Mouse (Mus musculus) neural tube, embryonic 15.5 days (tissue): ENCODE results near the gene Foxp1. TPM values are rescaled to one million over a fixed set of nuclear protein-coding genes. Genes with fewer than 3 reads are reported as not detected.

ENCODE experiments used
- ATAC-seq: fragments of 200-750 bp; cut with Nextera tagmentation; 2 replicates; pipeline ENCODE4 v1.8.0; 2017; ENCODE audit warnings: mild to moderate bottlenecking, moderate TSS enrichment, moderate library complexity; ENCODE audit not compliant: low FRiP score
- H3K27ac ChIP-seq: fragments of 300-500 bp; sonication (generic); replicated peaks from 2 replicates; pipeline ENCODE4 v1.5.1; 2015; ENCODE audit warnings: mild to moderate bottlenecking, inconsistent platforms
- H3K27me3 ChIP-seq: fragments of 300-500 bp; sonication (generic); replicated peaks from 2 replicates; pipeline ENCODE4 v1.6.1; 2015; ENCODE audit warnings: inconsistent platforms
- H3K36me3 ChIP-seq: fragments of 300-500 bp; sonication (generic); 2 replicates; pipeline ENCODE4 v1.6.1; 2015; ENCODE audit warnings: inconsistent platforms
- H3K4me1 ChIP-seq: fragments of 300-500 bp; sonication (generic); 2 replicates; pipeline ENCODE4 v1.6.1; 2015; ENCODE audit warnings: inconsistent platforms
- H3K4me2 ChIP-seq: fragments of 300-500 bp; sonication (generic); 2 replicates; pipeline ENCODE4 v1.6.1; 2015; ENCODE audit warnings: inconsistent platforms, mild to moderate bottlenecking, moderate library complexity
- H3K4me3 ChIP-seq: fragments of 300-500 bp; sonication (generic); replicated peaks from 2 replicates; pipeline ENCODE4 v1.5.1; 2015; ENCODE audit warnings: mild to moderate bottlenecking, inconsistent platforms
- H3K9ac ChIP-seq: fragments of 300-500 bp; sonication (generic); replicated peaks from 2 replicates; pipeline ENCODE4 v1.6.1; 2015; ENCODE audit warnings: mild to moderate bottlenecking, inconsistent platforms
- H3K9me3 ChIP-seq: fragments of 300-500 bp; sonication (generic); replicated peaks from 2 replicates; pipeline ENCODE4 v1.6.1; 2016; ENCODE audit warnings: inconsistent platforms
- WGBS: fragments of 180-500 bp; shearing (Covaris S2); methylation state at CpG from one replicate; pipeline ENCODE4 v1.1.7; 2015; ENCODE audit warnings: mixed read lengths; 5-methylcytosine and 5-hydroxymethylcytosine counted together
- polyA plus RNA-seq: library from polyadenylated mRNA; unstranded; fragments of >200 nt; fragmentation: Nextera tagmentation; extraction: Ambion mirVana; gene quantifications from 2 replicates; pipeline ENCODE4 v1.2.1, GENCODE M21; 2015

The Foxp1 gene
- polyA plus RNA-seq, 1 experiment from 2014 or later: 51.0 TPM

- Histone ChIP-seq H3K36me3 (no peaks in the 10 kb centered on the region), H3K9me3 (no peaks in the 10 kb centered on the region), H3K4me1 (0 out of 2 replicates have a peak, but pooled peaks cover 4% of the 10 kb centered on the region), H3K9ac (no peak overlapping the region), H3K27ac (no peak overlapping the region), H3K4me3 (no peak overlapping the region), H3K27me3 (0 out of 2 replicates have a peak, but pooled peaks cover 3% of the 10 kb centered on the region), H3K4me2 (no peak overlapping the region)
- ATAC-seq: no peak
- WGBS: 91% methylated on average over 5 of the region's 5 CpGs
Measured at GRCm38 (mm10) chr6:99274667-99275066, 247.9 kb downstream of the Foxp1 start.

GRCm38 (mm10) chr6:99274222-99274621 lies 248.3 kb downstream of the Foxp1 start:
- H3K4me1 ChIP-seq: 0 out of 2 replicates have a peak, but pooled peaks cover 4% of the 10 kb centered on the region
- no peak overlapping the region for H3K27ac ChIP-seq
- H3K27me3 ChIP-seq: 0 out of 2 replicates have a peak, but pooled peaks cover 3% of the 10 kb centered on the region
- no peak overlapping the region for H3K4me2 ChIP-seq
- H3K4me3 ChIP-seq: no peak overlapping the region
- H3K9ac ChIP-seq: no peak overlapping the region
- no peak for ATAC-seq
- H3K36me3 ChIP-seq: no peaks in the 10 kb centered on the region
- no peaks in the 10 kb centered on the region for H3K9me3 ChIP-seq
- WGBS: 88% methylated on average over 6 of the region's 6 CpGs

GRCm38 (mm10) chr6:99273177-99273576 lies 249.3 kb downstream of the Foxp1 start:
- H3K9me3 ChIP-seq: no peaks in the 10 kb centered on the region
- 93% methylated on average over 5 of the region's 5 CpGs for WGBS
- H3K27me3 ChIP-seq: 0 out of 2 replicates have a peak, but pooled peaks cover 3% of the 10 kb centered on the region
- ATAC-seq: no peak
- H3K36me3 ChIP-seq: no peaks in the 10 kb centered on the region
- H3K9ac ChIP-seq: no peak overlapping the region
- H3K27ac ChIP-seq: no peak overlapping the region
- peaks cover 11% of the 10 kb centered on the region for H3K4me1 ChIP-seq
- H3K4me2 ChIP-seq: no peak overlapping the region
- H3K4me3 ChIP-seq: no peak overlapping the region

- no peak overlapping the region for H3K9ac ChIP-seq
Measured at GRCm38 (mm10) chr6:99272174-99272573, 250.3 kb downstream of the Foxp1 start.

GRCm38 (mm10) chr6:99271741-99272140 lies 250.8 kb downstream of the Foxp1 start:
- Histone ChIP-seq H3K4me2 (no peak overlapping the region), H3K4me3 (no peak overlapping the region), H3K27me3 (0 out of 2 replicates have a peak, but pooled peaks cover 3% of the 10 kb centered on the region), H3K4me1 (peaks cover 14% of the 10 kb centered on the region), H3K9me3 (no peaks in the 10 kb centered on the region), H3K36me3 (no peaks in the 10 kb centered on the region), H3K9ac (no peak overlapping the region), H3K27ac (no peak overlapping the region)
- ATAC-seq: no peak
- 83% methylated on average over 7 of the region's 7 CpGs for WGBS

More at GRCm38 (mm10) chr6:99272174-99272573, 250.3 kb downstream of the Foxp1 start:
- peaks cover 14% of the 10 kb centered on the region for H3K4me1 ChIP-seq
- no peaks in the 10 kb centered on the region for H3K36me3 ChIP-seq
- H3K27ac ChIP-seq: no peak overlapping the region
- no peak overlapping the region for H3K4me3 ChIP-seq
- 82% methylated on average over 3 of the region's 3 CpGs for WGBS
- H3K27me3 ChIP-seq: 0 out of 2 replicates have a peak, but pooled peaks cover 3% of the 10 kb centered on the region
- no peak for ATAC-seq
- H3K9me3 ChIP-seq: no peaks in the 10 kb centered on the region
- no peak overlapping the region for H3K4me2 ChIP-seq

- no peak overlapping the region for H3K4me3 ChIP-seq
- no peak overlapping the region for H3K9ac ChIP-seq
- ATAC-seq: no peak
- H3K9me3 ChIP-seq: no peaks in the 10 kb centered on the region
- peaks cover 24% of the 10 kb centered on the region for H3K4me1 ChIP-seq
- no peak overlapping the region for H3K4me2 ChIP-seq
- WGBS: 74% methylated on average over 6 of the region's 6 CpGs
- H3K36me3 ChIP-seq: no peaks in the 10 kb centered on the region
- no peak overlapping the region for H3K27ac ChIP-seq
- H3K27me3 ChIP-seq: no peaks in the 10 kb centered on the region
Measured at GRCm38 (mm10) chr6:99269921-99270320, 252.6 kb downstream of the Foxp1 start.

- WGBS: 45% methylated on average over 20 of the region's 20 CpGs
- Histone ChIP-seq H3K27me3 (peaks cover 5% of the 10 kb centered on the region), H3K4me3 (no peak overlapping the region), H3K27ac (no peak overlapping the region), H3K4me1 (peaks cover 34% of the 10 kb centered on the region), H3K36me3 (no peaks in the 10 kb centered on the region), H3K9me3 (no peaks in the 10 kb centered on the region), H3K9ac (no peak overlapping the region), H3K4me2 (no peak overlapping the region)
- ATAC-seq: no peak
Measured at GRCm38 (mm10) chr6:99268171-99269061, 254.1 kb downstream of the Foxp1 start.

- Histone ChIP-seq H3K27ac (peak overlapping the region; percentile 37; the same call in 1 of the 2 replicates), H3K4me3 (no peak overlapping the region), H3K36me3 (no peaks in the 10 kb centered on the region), H3K27me3 (peaks cover 5% of the 10 kb centered on the region), H3K9ac (no peak overlapping the region), H3K9me3 (no peaks in the 10 kb centered on the region), H3K4me1 (peaks cover 34% of the 10 kb centered on the region), H3K4me2 (peak overlapping the region; percentile 22)
- ATAC-seq: no peak
- 28% methylated on average over 13 of the region's 13 CpGs for WGBS
Measured at GRCm38 (mm10) chr6:99265945-99266656, 256.4 kb downstream of the Foxp1 start.

GRCm38 (mm10) chr6:99265173-99265572 lies 257.3 kb downstream of the Foxp1 start:
- Histone ChIP-seq H3K4me3 (no peak overlapping the region), H3K9ac (no peak overlapping the region), H3K27me3 (peaks cover 5% of the 10 kb centered on the region), H3K4me1 (peaks cover 34% of the 10 kb centered on the region), H3K27ac (no peak overlapping the region), H3K36me3 (no peaks in the 10 kb centered on the region), H3K4me2 (peak overlapping the region; percentile 22; the same call in 1 of the 2 replicates), H3K9me3 (no peaks in the 10 kb centered on the region)
- no peak for ATAC-seq
- 43% methylated on average over 4 of the region's 4 CpGs for WGBS

GRCm38 (mm10) chr6:99264192-99265093 lies 258.1 kb downstream of the Foxp1 start:
- Histone ChIP-seq H3K27ac (no peak overlapping the region), H3K4me2 (no peak overlapping the region), H3K9me3 (no peaks in the 10 kb centered on the region), H3K27me3 (peaks cover 5% of the 10 kb centered on the region), H3K4me3 (no peak overlapping the region), H3K9ac (no peak overlapping the region), H3K4me1 (peaks cover 34% of the 10 kb centered on the region), H3K36me3 (no peaks in the 10 kb centered on the region)
- 30% methylated on average over 13 of the region's 13 CpGs for whole genome bisulfite sequencing
- no peak for ATAC-seq

- H3K4me3 ChIP-seq: no peak overlapping the region
- H3K9me3 ChIP-seq: no peaks in the 10 kb centered on the region
- peaks cover 5% of the 10 kb centered on the region for H3K27me3 ChIP-seq
- no peak overlapping the region for H3K9ac ChIP-seq
- peaks cover 33% of the 10 kb centered on the region for H3K4me1 ChIP-seq
- 42% methylated on average over 2 of the region's 2 CpGs for WGBS
- H3K36me3 ChIP-seq: no peaks in the 10 kb centered on the region
- 0 out of 2 replicates have a peak overlapping the region, but pooled peaks have one; percentile 2 for H3K4me2 ChIP-seq
- ATAC-seq: no peak
- no peak overlapping the region for H3K27ac ChIP-seq
Measured at GRCm38 (mm10) chr6:99263886-99264185, 258.7 kb downstream of the Foxp1 start.
